Mouse (Mus musculus) liver, embryonic 13.5 days (tissue): ENCODE results near the gene Sbk3. TPM values are rescaled to one million over a fixed set of nuclear protein-coding genes. Genes with fewer than 3 reads are reported as not detected.

Experiments used
- ATAC-seq: fragments of 200-750 bp; cut with Nextera tagmentation; 2 replicates; pipeline ENCODE4 v1.8.0; 2017; ENCODE audit warnings: low read depth, mild to moderate bottlenecking, moderate number of reproducible peaks, moderate library complexity
- DNase-seq: peaks from one replicate; pipeline ENCODE4 v3.0.0; 2022
- H3K27ac ChIP-seq: fragments of 300-500 bp; sonication (generic); 2 replicates; pipeline ENCODE4 v1.5.1; 2015; ENCODE audit warnings: moderate library complexity, mild to moderate bottlenecking, inconsistent platforms
- H3K27me3 ChIP-seq: fragments of 300-500 bp; sonication (generic); 2 replicates; pipeline ENCODE4 v1.6.1; 2015; ENCODE audit warnings: mild to moderate bottlenecking, inconsistent platforms
- H3K36me3 ChIP-seq: fragments of 300-500 bp; sonication (generic); 2 replicates; pipeline ENCODE4 v1.6.1; 2015; ENCODE audit warnings: mild to moderate bottlenecking, inconsistent platforms
- H3K4me1 ChIP-seq: fragments of 300-500 bp; sonication (generic); replicated peaks from 2 replicates; pipeline ENCODE4 v1.6.1; 2015; ENCODE audit warnings: inconsistent platforms
- H3K4me2 ChIP-seq: fragments of 300-500 bp; sonication (generic); 2 replicates; pipeline ENCODE4 v1.6.1; 2015; ENCODE audit warnings: inconsistent platforms, mild to moderate bottlenecking, moderate library complexity
- H3K4me3 ChIP-seq: fragments of 300-500 bp; sonication (generic); replicated peaks from 2 replicates; pipeline ENCODE4 v1.5.1; 2015; ENCODE audit warnings: mild to moderate bottlenecking, inconsistent platforms
- H3K9ac ChIP-seq: fragments of 300-500 bp; sonication (generic); 2 replicates; pipeline ENCODE4 v1.6.1; 2015; ENCODE audit warnings: mild to moderate bottlenecking, inconsistent platforms
- H3K9me3 ChIP-seq: fragments of 300-500 bp; sonication (generic); replicated peaks from 2 replicates; pipeline ENCODE4 v1.6.1; 2016; ENCODE audit warnings: inconsistent platforms
- WGBS: fragments of 180-500 bp; shearing (Covaris S2); methylation state at CpG from one replicate; pipeline ENCODE4 v1.1.7; 2015; ENCODE audit not compliant: insufficient replicate concordance; 5-methylcytosine and 5-hydroxymethylcytosine counted together
- polyA plus RNA-seq: library from polyadenylated mRNA; unstranded; fragments of >200 nt; fragmentation: Nextera tagmentation; extraction: Ambion mirVana; gene quantifications from 2 replicates; pipeline ENCODE4 v1.2.1, GENCODE M21; 2015

Sbk3 gene
- polyA plus RNA-seq, 1 experiment from 2014 or later = not detected

- Histone ChIP-seq H3K27me3 (peaks cover 8% of the 10 kb centered on the region; the same call in 1 of the 2 replicates), H3K4me2 (no peak overlapping the region), H3K4me3 (no peak overlapping the region), H3K9ac (no peak overlapping the region), H3K36me3 (no peaks in the 10 kb centered on the region), H3K9me3 (no peaks in the 10 kb centered on the region), H3K4me1 (peaks cover 4% of the 10 kb centered on the region; the same call in 1 of the 2 replicates), H3K27ac (no peak overlapping the region)
- WGBS = 40% methylated on average over 6 of the region's 6 CpGs
- no peak for ATAC-seq
- no peak for DNase-seq
These were observed 22.6 kb downstream of the Sbk3 start for GRCm38 (mm10) chr7:4948386-4948785.

- ATAC-seq = no peak
These were observed 23.1 kb downstream of the Sbk3 start for GRCm38 (mm10) chr7:4947855-4948254.

GRCm38 (mm10) chr7:4943223-4943815 is 27.6 kb downstream of the Sbk3 start:
- no peaks in the 10 kb centered on the region for H3K36me3 ChIP-seq
- H3K27ac ChIP-seq = no peak overlapping the region
- ATAC-seq (peak; percentile 77), DNase-seq (peak; percentile 77)
- H3K27me3 ChIP-seq = peaks cover 8% of the 10 kb centered on the region; the same call in 1 of the 2 replicates
- H3K4me1 ChIP-seq = peaks cover 6% of the 10 kb centered on the region; the same call in 1 of the 2 replicates
- no peaks in the 10 kb centered on the region for H3K9me3 ChIP-seq
- WGBS = 12% methylated on average over 15 of the region's 15 CpGs
- H3K4me2 ChIP-seq = peak overlapping the region; percentile 53
- peak overlapping the region; percentile 31 for H3K4me3 ChIP-seq
- no peak overlapping the region; the same call in 1 of the 2 replicates for H3K9ac ChIP-seq

More at GRCm38 (mm10) chr7:4947855-4948254, 23.1 kb downstream of the Sbk3 start:
- DNase-seq = no peak
- peaks cover 8% of the 10 kb centered on the region; the same call in 1 of the 2 replicates for H3K27me3 ChIP-seq
- H3K4me3 ChIP-seq = no peak overlapping the region
- 39% methylated on average over 2 of the region's 2 CpGs for WGBS
- H3K4me2 ChIP-seq = no peak overlapping the region
- no peaks in the 10 kb centered on the region for H3K36me3 ChIP-seq
- no peak overlapping the region for H3K9ac ChIP-seq
- no peak overlapping the region for H3K27ac ChIP-seq
- H3K9me3 ChIP-seq = no peaks in the 10 kb centered on the region
- peaks cover 6% of the 10 kb centered on the region; the same call in 1 of the 2 replicates for H3K4me1 ChIP-seq

GRCm38 (mm10) chr7:4942673-4943072 is 28.3 kb downstream of the Sbk3 start:
- Histone ChIP-seq H3K4me3 (no peak overlapping the region), H3K27ac (no peak overlapping the region), H3K4me2 (no peak overlapping the region), H3K4me1 (peaks cover 6% of the 10 kb centered on the region; the same call in 1 of the 2 replicates), H3K27me3 (peaks cover 8% of the 10 kb centered on the region; the same call in 1 of the 2 replicates), H3K9ac (no peak overlapping the region), H3K9me3 (no peaks in the 10 kb centered on the region), H3K36me3 (no peaks in the 10 kb centered on the region)
- 33% methylated on average over 5 of the region's 5 CpGs for WGBS
- DNase-seq (no peak), ATAC-seq (no peak)

GRCm38 (mm10) chr7:4940068-4940479 is 30.9 kb downstream of the Sbk3 start:
- Histone ChIP-seq H3K4me2 (no peak overlapping the region), H3K4me1 (peaks cover 6% of the 10 kb centered on the region; the same call in 1 of the 2 replicates), H3K4me3 (no peak overlapping the region), H3K9ac (no peak overlapping the region), H3K27ac (no peak overlapping the region), H3K36me3 (no peaks in the 10 kb centered on the region), H3K9me3 (no peaks in the 10 kb centered on the region), H3K27me3 (peaks cover 3% of the 10 kb centered on the region; the same call in 1 of the 2 replicates)
- DNase-seq (peak; percentile 63), ATAC-seq (no peak; the same call in 1 of the 2 replicates)
- WGBS = 19% methylated on average over 9 of the region's 9 CpGs

- 42% methylated on average over 2 of the region's 2 CpGs for WGBS
- Histone ChIP-seq H3K9me3 (0 out of 2 replicates have a peak, but pooled peaks cover 5% of the 10 kb centered on the region), H3K9ac (no peak overlapping the region), H3K4me2 (no peak overlapping the region), H3K27me3 (no peaks in the 10 kb centered on the region), H3K36me3 (no peaks in the 10 kb centered on the region), H3K4me1 (peaks cover 2% of the 10 kb centered on the region; the same call in 1 of the 2 replicates), H3K4me3 (no peak overlapping the region), H3K27ac (no peak overlapping the region)
- DNase-seq = peak; percentile 59
- ATAC-seq = 0 out of 2 replicates have a peak, but pooled peaks have one; percentile 40
These were observed 32.5 kb downstream of the Sbk3 start for GRCm38 (mm10) chr7:4938456-4938855.

- WGBS = 62% methylated on average over 11 of the region's 11 CpGs
These were observed 33.6 kb downstream of the Sbk3 start for GRCm38 (mm10) chr7:4937392-4937791.

GRCm38 (mm10) chr7:4936832-4937231 is 34.1 kb downstream of the Sbk3 start:
- Histone ChIP-seq H3K9me3 (0 out of 2 replicates have a peak, but pooled peaks cover 5% of the 10 kb centered on the region), H3K27me3 (no peaks in the 10 kb centered on the region), H3K4me2 (no peak overlapping the region), H3K4me3 (no peak overlapping the region), H3K4me1 (no peaks in the 10 kb centered on the region), H3K27ac (no peak overlapping the region), H3K9ac (no peak overlapping the region), H3K36me3 (no peaks in the 10 kb centered on the region)
- ATAC-seq (no peak), DNase-seq (no peak)
- WGBS = 59% methylated on average over 10 of the region's 10 CpGs

More at GRCm38 (mm10) chr7:4937392-4937791, 33.6 kb downstream of the Sbk3 start:
- Histone ChIP-seq H3K27me3 (no peaks in the 10 kb centered on the region), H3K9ac (no peak overlapping the region), H3K9me3 (0 out of 2 replicates have a peak, but pooled peaks cover 5% of the 10 kb centered on the region), H3K36me3 (no peaks in the 10 kb centered on the region), H3K4me1 (no peaks in the 10 kb centered on the region), H3K4me3 (no peak overlapping the region), H3K4me2 (no peak overlapping the region), H3K27ac (no peak overlapping the region)
- ATAC-seq = no peak
- DNase-seq = no peak

- no peaks in the 10 kb centered on the region for H3K4me1 ChIP-seq
- 0 out of 2 replicates have a peak, but pooled peaks cover 5% of the 10 kb centered on the region for H3K9me3 ChIP-seq
- no peak overlapping the region for H3K4me2 ChIP-seq
- DNase-seq (no peak), ATAC-seq (no peak)
- no peaks in the 10 kb centered on the region for H3K27me3 ChIP-seq
- no peak overlapping the region for H3K9ac ChIP-seq
- WGBS = 63% methylated on average over 4 of the region's 4 CpGs
- H3K27ac ChIP-seq = no peak overlapping the region
- no peaks in the 10 kb centered on the region for H3K36me3 ChIP-seq
- no peak overlapping the region for H3K4me3 ChIP-seq
These were observed 36.6 kb downstream of the Sbk3 start for GRCm38 (mm10) chr7:4934160-4934914.

- Histone ChIP-seq H3K4me3 (no peak overlapping the region), H3K27me3 (no peaks in the 10 kb centered on the region), H3K4me1 (no peaks in the 10 kb centered on the region), H3K4me2 (no peak overlapping the region), H3K27ac (no peak overlapping the region), H3K9me3 (0 out of 2 replicates have a peak, but pooled peaks cover 5% of the 10 kb centered on the region), H3K9ac (no peak overlapping the region), H3K36me3 (no peaks in the 10 kb centered on the region)
- DNase-seq (no peak), ATAC-seq (no peak)
- WGBS = 70% methylated on average over 12 of the region's 12 CpGs
These were observed 37.9 kb downstream of the Sbk3 start for GRCm38 (mm10) chr7:4933103-4933502.

- no peaks in the 10 kb centered on the region for H3K36me3 ChIP-seq
- no peaks in the 10 kb centered on the region for H3K9me3 ChIP-seq
- H3K4me1 ChIP-seq = peaks cover 12% of the 10 kb centered on the region
- H3K4me2 ChIP-seq = no peak overlapping the region
- H3K4me3 ChIP-seq = no peak overlapping the region
- DNase-seq = no peak
- H3K9ac ChIP-seq = no peak overlapping the region
- H3K27ac ChIP-seq = no peak overlapping the region
- WGBS = 75% methylated on average over 17 of the region's 17 CpGs
- no peak for ATAC-seq
- peaks cover 46% of the 10 kb centered on the region for H3K27me3 ChIP-seq
These were observed 42.6 kb downstream of the Sbk3 start for GRCm38 (mm10) chr7:4928323-4928722.
